Mouse (Mus musculus) embryonic facial prominence, embryonic 15.5 days (tissue): Measurements from ENCODE around the gene Klhl29. TPM values are rescaled to one million over a fixed set of nuclear protein-coding genes. Genes with fewer than 3 reads are reported as not detected.

Experiments used
- ATAC-seq: fragments of 200-750 bp; cut with Nextera tagmentation; 2 replicates; pipeline ENCODE4 v1.8.0; 2017; ENCODE audit warnings: low read depth, moderate TSS enrichment; ENCODE audit not compliant: insufficient number of reproducible peaks, low FRiP score, low TSS enrichment
- H3K27ac ChIP-seq: fragments of 300-500 bp; sonication (generic); replicated peaks from 2 replicates; pipeline ENCODE4 v1.5.1; 2015; ENCODE audit warnings: mild to moderate bottlenecking, inconsistent platforms
- H3K27me3 ChIP-seq: fragments of 300-500 bp; sonication (generic); 2 replicates; pipeline ENCODE4 v1.6.1; 2015; ENCODE audit warnings: inconsistent platforms
- H3K36me3 ChIP-seq: fragments of 300-500 bp; sonication (generic); 2 replicates; pipeline ENCODE4 v1.6.1; 2015; ENCODE audit warnings: mild to moderate bottlenecking, inconsistent platforms
- H3K4me1 ChIP-seq: fragments of 300-500 bp; sonication (generic); 2 replicates; pipeline ENCODE4 v1.6.1; 2015; ENCODE audit warnings: inconsistent platforms
- H3K4me2 ChIP-seq: fragments of 300-500 bp; sonication (generic); replicated peaks from 2 replicates; pipeline ENCODE4 v1.6.1; 2015; ENCODE audit warnings: mild to moderate bottlenecking, inconsistent platforms
- H3K4me3 ChIP-seq: fragments of 300-500 bp; sonication (generic); replicated peaks from 2 replicates; pipeline ENCODE4 v1.5.1; 2015; ENCODE audit warnings: mild to moderate bottlenecking, inconsistent platforms
- H3K9ac ChIP-seq: fragments of 300-500 bp; sonication (generic); 2 replicates; pipeline ENCODE4 v1.6.1; 2015; ENCODE audit warnings: inconsistent platforms
- H3K9me3 ChIP-seq: fragments of 300-500 bp; sonication (generic); replicated peaks from 2 replicates; pipeline ENCODE4 v1.6.1; 2016; ENCODE audit warnings: inconsistent platforms
- WGBS: fragments of 180-500 bp; shearing (Covaris S2); methylation state at CpG from one replicate; pipeline ENCODE4 v1.1.7; 2015; 5-methylcytosine and 5-hydroxymethylcytosine counted together
- polyA plus RNA-seq: library from polyadenylated mRNA; unstranded; fragments of >200 nt; fragmentation: Nextera tagmentation; extraction: Ambion mirVana; gene quantifications from 2 replicates; pipeline ENCODE4 v1.2.1, GENCODE M21; 2015

Klhl29 gene
- polyA plus RNA-seq, 1 experiment from 2014 or later, result 1.5 TPM

DNA sequence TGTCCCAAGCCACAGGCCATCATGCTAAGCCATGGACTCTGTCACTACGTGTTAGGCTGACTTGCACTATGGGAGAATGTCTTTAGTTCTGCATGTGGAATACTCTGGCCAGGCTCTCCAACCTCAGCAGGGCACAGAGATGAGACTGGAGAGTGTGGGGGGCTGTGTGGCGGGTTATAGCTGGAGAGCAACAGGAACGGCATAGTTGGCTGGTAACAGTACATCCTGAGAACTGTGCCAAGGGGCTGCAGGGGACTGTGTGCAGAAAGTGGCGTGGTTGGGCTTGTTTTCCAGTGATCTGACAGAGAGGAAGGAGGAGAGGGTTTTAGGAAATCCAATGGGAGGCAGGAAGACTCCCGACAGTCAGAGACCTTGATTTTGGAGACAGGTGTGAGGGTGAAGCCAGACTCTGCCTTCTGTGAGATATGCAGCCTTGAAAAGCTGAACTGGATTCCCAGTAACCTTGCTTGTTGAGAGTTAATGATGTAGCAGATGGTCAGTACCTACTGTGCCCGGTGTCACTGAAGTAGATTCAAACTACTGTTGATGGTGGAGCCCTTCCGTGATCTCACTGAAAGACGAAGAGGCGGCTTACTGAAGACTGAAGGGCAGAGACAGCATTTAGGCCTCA lies 270.9 kb downstream of the Klhl29 start:
- 82% methylated on average over 9 of the region's 9 CpGs for WGBS

GRCm38 (mm10) chr12:5101411-5102024 lies 274.0 kb downstream of the Klhl29 start:
- peaks cover 6% of the 10 kb centered on the region; the same call in 1 of the 2 replicates for H3K4me1 ChIP-seq
- no peak overlapping the region for H3K4me2 ChIP-seq
- H3K27ac ChIP-seq, result no peak overlapping the region
- no peak for ATAC-seq
- WGBS, result 67% methylated on average over 13 of the region's 13 CpGs
- H3K9ac ChIP-seq, result no peak overlapping the region
- H3K9me3 ChIP-seq, result no peaks in the 10 kb centered on the region
- no peak overlapping the region for H3K4me3 ChIP-seq
- no peaks in the 10 kb centered on the region for H3K27me3 ChIP-seq
- H3K36me3 ChIP-seq, result peaks cover 5% of the 10 kb centered on the region; the same call in 1 of the 2 replicates

More for the DNA sequence above, 270.9 kb downstream of the Klhl29 start:
- H3K4me3 ChIP-seq, result no peak overlapping the region
- no peaks in the 10 kb centered on the region for H3K9me3 ChIP-seq
- peaks cover 6% of the 10 kb centered on the region; the same call in 1 of the 2 replicates for H3K4me1 ChIP-seq
- H3K9ac ChIP-seq, result no peak overlapping the region
- no peak overlapping the region for H3K4me2 ChIP-seq
- ATAC-seq, result no peak
- H3K27ac ChIP-seq, result no peak overlapping the region
- H3K36me3 ChIP-seq, result no peaks in the 10 kb centered on the region
- no peaks in the 10 kb centered on the region for H3K27me3 ChIP-seq

DNA sequence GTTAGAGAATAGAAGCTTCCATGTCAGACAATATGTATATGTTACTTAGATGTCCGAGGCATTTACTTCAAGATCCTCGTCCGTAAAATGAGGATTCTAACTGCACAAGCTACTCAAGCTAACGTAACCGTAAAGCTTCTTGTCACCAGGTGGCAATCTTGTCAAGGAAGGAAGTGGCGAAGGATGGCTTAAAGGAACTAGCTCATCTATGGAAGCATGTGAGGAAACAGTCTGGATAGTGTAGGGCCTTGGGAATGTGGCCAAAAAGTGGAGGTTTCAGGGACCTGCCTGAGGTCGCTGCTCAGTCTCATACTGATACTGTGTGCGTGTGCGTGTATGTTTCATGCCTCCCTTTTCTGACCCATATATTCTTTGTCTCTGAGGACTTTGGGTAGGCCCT lies 275.9 kb downstream of the Klhl29 start:
- Histone ChIP-seq H3K9ac (no peak overlapping the region), H3K4me3 (no peak overlapping the region), H3K36me3 (peaks cover 5% of the 10 kb centered on the region; the same call in 1 of the 2 replicates), H3K27ac (no peak overlapping the region), H3K4me2 (no peak overlapping the region), H3K9me3 (no peaks in the 10 kb centered on the region), H3K27me3 (no peaks in the 10 kb centered on the region), H3K4me1 (peaks cover 6% of the 10 kb centered on the region; the same call in 1 of the 2 replicates)
- 87% methylated on average over 9 of the region's 9 CpGs for WGBS
- ATAC-seq, result no peak

DNA sequence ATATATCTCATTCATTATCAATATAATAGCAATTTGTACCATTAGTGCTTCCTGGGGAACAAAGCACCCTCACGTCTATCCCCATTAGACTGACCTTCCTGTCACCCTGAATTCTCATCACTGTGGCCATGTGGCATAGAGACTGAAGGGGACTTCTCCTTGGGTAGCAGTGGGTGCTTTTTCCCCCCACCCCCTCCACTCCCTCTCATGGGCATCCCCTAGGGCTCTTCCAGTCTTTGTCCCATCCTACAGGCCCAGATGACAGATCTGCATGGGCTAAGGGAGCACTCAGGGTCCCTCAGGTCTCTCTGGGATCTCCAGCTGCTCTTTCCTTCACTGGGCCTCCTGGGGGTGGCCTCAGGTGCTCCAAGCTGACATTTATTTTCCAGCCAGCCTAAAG lies 286.8 kb downstream of the Klhl29 start:
- no peak overlapping the region for H3K4me3 ChIP-seq
- H3K36me3 ChIP-seq, result peaks cover 7% of the 10 kb centered on the region
- H3K9ac ChIP-seq, result no peak overlapping the region
- H3K4me1 ChIP-seq, result peaks cover 15% of the 10 kb centered on the region
- H3K4me2 ChIP-seq, result no peak overlapping the region
- ATAC-seq, result no peak; the same call in 1 of the 2 replicates
- no peaks in the 10 kb centered on the region for H3K27me3 ChIP-seq
- no peak overlapping the region for H3K27ac ChIP-seq
- WGBS, result 35% methylated on average over 1 of the region's 1 CpGs
- H3K9me3 ChIP-seq, result no peaks in the 10 kb centered on the region

- Histone ChIP-seq H3K36me3 (peaks cover 14% of the 10 kb centered on the region), H3K27ac (no peak overlapping the region), H3K4me2 (no peak overlapping the region), H3K27me3 (no peaks in the 10 kb centered on the region), H3K4me3 (no peak overlapping the region), H3K4me1 (peaks cover 15% of the 10 kb centered on the region), H3K9me3 (no peaks in the 10 kb centered on the region), H3K9ac (no peak overlapping the region)
- 30% methylated on average over 10 of the region's 10 CpGs for WGBS
- ATAC-seq, result no peak
Observed at GRCm38 (mm10) chr12:5087787-5088519, 287.5 kb downstream of the Klhl29 start.

GRCm38 (mm10) chr12:5084714-5085113 lies 290.8 kb downstream of the Klhl29 start:
- no peak overlapping the region for H3K4me3 ChIP-seq
- H3K9me3 ChIP-seq, result no peaks in the 10 kb centered on the region
- H3K36me3 ChIP-seq, result peaks cover 16% of the 10 kb centered on the region
- no peak overlapping the region for H3K4me2 ChIP-seq
- ATAC-seq, result no peak
- H3K27ac ChIP-seq, result no peak overlapping the region
- 98% methylated on average over 5 of the region's 5 CpGs for whole genome bisulfite sequencing
- H3K9ac ChIP-seq, result no peak overlapping the region
- H3K27me3 ChIP-seq, result no peaks in the 10 kb centered on the region
- H3K4me1 ChIP-seq, result peaks cover 15% of the 10 kb centered on the region

DNA sequence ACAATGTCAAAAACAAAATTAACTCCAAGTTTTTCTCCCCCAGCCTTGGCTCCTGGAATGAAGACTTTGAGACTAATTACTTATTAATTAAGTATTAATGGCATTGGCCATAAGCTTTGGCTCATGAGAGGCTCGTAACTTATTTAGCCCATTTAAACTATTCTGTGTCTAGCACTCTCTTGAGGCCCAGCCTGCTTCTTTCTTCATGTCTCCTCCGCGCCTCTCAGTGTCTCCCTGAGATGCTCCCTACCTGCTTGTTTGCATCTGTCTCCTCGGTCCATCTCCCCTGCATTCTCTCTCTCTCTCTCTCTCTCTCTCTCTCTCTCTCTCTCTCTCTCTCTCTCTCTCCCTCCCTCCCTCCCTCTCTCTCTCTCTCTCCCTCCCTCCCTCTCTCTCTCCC lies 294.0 kb downstream of the Klhl29 start:
- no peak for ATAC-seq

GRCm38 (mm10) chr12:5073191-5073590 lies 302.3 kb downstream of the Klhl29 start:
- Histone ChIP-seq H3K9me3 (no peaks in the 10 kb centered on the region), H3K36me3 (no peaks in the 10 kb centered on the region), H3K27me3 (no peaks in the 10 kb centered on the region), H3K4me1 (no peaks in the 10 kb centered on the region), H3K9ac (no peak overlapping the region), H3K4me3 (no peak overlapping the region), H3K4me2 (no peak overlapping the region), H3K27ac (no peak overlapping the region)
- WGBS, result 90% methylated on average over 12 of the region's 12 CpGs
- ATAC-seq, result no peak

More for the DNA sequence above, 294.0 kb downstream of the Klhl29 start:
- no peaks in the 10 kb centered on the region for H3K27me3 ChIP-seq
- no peaks in the 10 kb centered on the region for H3K9me3 ChIP-seq
- H3K4me3 ChIP-seq, result no peak overlapping the region
- peaks cover 16% of the 10 kb centered on the region for H3K36me3 ChIP-seq
- no peak overlapping the region for H3K9ac ChIP-seq
- no peaks in the 10 kb centered on the region for H3K4me1 ChIP-seq
- no peak overlapping the region for H3K27ac ChIP-seq
- 90% methylated on average over 4 of the region's 4 CpGs for WGBS
- no peak overlapping the region for H3K4me2 ChIP-seq

DNA sequence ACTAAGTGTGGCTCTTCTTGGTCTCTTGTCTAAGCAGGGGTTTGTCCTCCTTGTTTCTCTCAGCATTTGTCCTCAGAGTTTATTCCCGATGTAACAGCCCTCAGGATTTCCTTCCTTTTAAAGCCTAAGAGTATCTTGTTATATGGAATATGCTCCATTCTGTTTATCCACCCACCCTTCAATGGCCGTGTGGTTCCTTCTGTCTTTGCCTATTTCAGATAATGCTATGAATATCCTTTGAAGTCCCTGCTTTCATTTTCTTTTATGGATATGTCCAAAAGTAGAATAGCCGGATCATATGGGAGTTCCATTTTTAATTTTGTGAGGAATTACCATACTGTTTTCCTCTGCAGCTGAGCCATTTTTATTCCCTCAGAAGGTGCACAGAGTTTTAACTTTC lies 305.4 kb downstream of the Klhl29 start:
- no peak overlapping the region for H3K27ac ChIP-seq
- WGBS, result 65% methylated on average over 3 of the region's 3 CpGs
- H3K27me3 ChIP-seq, result no peaks in the 10 kb centered on the region
- H3K36me3 ChIP-seq, result no peaks in the 10 kb centered on the region
- H3K4me2 ChIP-seq, result no peak overlapping the region
- H3K9ac ChIP-seq, result no peak overlapping the region
- no peak for ATAC-seq
- H3K4me1 ChIP-seq, result no peaks in the 10 kb centered on the region
- H3K9me3 ChIP-seq, result no peaks in the 10 kb centered on the region
- H3K4me3 ChIP-seq, result no peak overlapping the region

DNA sequence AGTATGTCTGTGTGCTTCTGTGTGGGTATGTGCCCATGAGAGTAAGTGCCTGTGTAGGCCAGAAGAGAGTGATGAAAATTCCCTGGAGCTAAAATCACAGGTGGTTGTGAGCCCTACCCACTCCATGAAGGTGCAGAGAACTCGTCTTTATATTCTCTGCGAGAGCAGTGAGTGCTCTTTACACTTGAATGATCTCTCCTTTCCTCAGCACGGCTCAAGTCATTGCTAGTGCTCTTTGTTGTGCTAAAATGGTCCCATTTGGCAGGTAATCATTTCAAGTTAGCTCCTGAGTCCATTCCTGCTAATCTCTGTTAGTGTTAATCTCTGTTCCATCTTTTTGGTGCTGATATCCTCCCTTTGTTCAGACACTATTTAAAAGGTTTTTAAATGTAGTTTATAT lies 307.9 kb downstream of the Klhl29 start:
- no peak for ATAC-seq
- WGBS, result 61% methylated on average over 3 of the region's 3 CpGs
- H3K9me3 ChIP-seq, result no peaks in the 10 kb centered on the region

GRCm38 (mm10) chr12:5048104-5048503 lies 327.4 kb downstream of the Klhl29 start:
- H3K4me3 ChIP-seq, result no peak overlapping the region
- no peak overlapping the region for H3K9ac ChIP-seq
- no peaks in the 10 kb centered on the region for H3K4me1 ChIP-seq
- no peak for ATAC-seq
- WGBS, result 88% methylated on average over 4 of the region's 4 CpGs
- no peaks in the 10 kb centered on the region for H3K27me3 ChIP-seq
- peaks cover 16% of the 10 kb centered on the region for H3K9me3 ChIP-seq
- 0 out of 2 replicates have a peak, but pooled peaks cover 11% of the 10 kb centered on the region for H3K36me3 ChIP-seq
- H3K4me2 ChIP-seq, result no peak overlapping the region
- no peak overlapping the region for H3K27ac ChIP-seq

More for the DNA sequence above, 307.9 kb downstream of the Klhl29 start:
- no peak overlapping the region for H3K4me2 ChIP-seq
- H3K9ac ChIP-seq, result no peak overlapping the region
- no peak overlapping the region for H3K4me3 ChIP-seq
- no peak overlapping the region for H3K27ac ChIP-seq
- no peaks in the 10 kb centered on the region for H3K4me1 ChIP-seq
- H3K27me3 ChIP-seq, result no peaks in the 10 kb centered on the region
- H3K36me3 ChIP-seq, result no peaks in the 10 kb centered on the region
